13 mouse cellular contexts compared by ENCODE assay signal in the genomic region with DNA sequence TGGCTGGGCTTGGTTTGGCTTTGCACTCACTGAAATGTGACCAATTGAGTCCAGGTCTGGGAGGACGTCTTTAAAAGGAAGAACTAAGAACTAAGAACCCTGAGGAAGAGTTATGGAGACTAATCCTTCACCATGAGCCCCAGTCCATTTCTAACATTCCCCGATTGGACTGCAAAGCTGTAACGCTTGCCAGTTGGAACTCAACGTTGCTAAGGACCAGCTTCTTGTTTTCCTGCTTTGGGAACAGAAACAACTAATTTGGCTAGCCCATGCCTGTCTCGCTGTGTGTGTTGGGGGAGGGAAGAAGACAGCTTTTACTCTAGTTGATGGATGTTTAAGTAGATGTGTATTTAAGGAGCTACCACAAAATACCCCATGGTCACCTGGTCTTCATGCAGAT.
DNase-seq lines count a peak whose midpoint lies in the region; TF ChIP-seq lines count a peak whose summit lies in the region.
"Had no signal": no experiment of that assay in that cellular context is flagged by ENCODE, and none has a peak within 500 bp of the region (broad histone marks: within the 10 kb centered on the region; RNA-seq: fewer than 3 reads in every experiment).

No protein-coding gene starts in this region.

- intact Hi-C loops in left cerebral cortex, postnatal 14 days (cut with DNase I): loop anchor here (5.0 to 10.0 kb wide), 3 partner anchors 225 to 377 kb away; a partner anchor contains a TSS
- intact Hi-C loops in left cerebral cortex, adult 2 months (cut with DNase I): loop anchor here (5.0 kb wide), 1 partner anchor 108 kb away; no protein-coding TSS in a partner anchor
- intact Hi-C loops in heart, postnatal 14 days (cut with DNase I): loop anchor here (5.0 kb wide), 3 partner anchors 108 to 377 kb away; a partner anchor contains a TSS

- no peak overlapping the region for H3K4me3 ChIP-seq in left cerebral cortex, adult 2 months
- H3K4me3 ChIP-seq: midbrain, embryonic 12.5 days; stomach, embryonic 15.5 days had no signal

- no peak overlapping the region for H3K27ac ChIP-seq in left cerebral cortex, adult 2 months
- H3K27ac ChIP-seq: midbrain, embryonic 12.5 days; stomach, embryonic 15.5 days had no signal

- peak; percentile 57 for DNase-seq in gastrocnemius, adult 18-20 months (ENCODE audit: low spot score)
- no peak for DNase-seq in gastrocnemius, postnatal 10 days
- peak; percentile 24 to 26 for DNase-seq in left cerebral cortex, postnatal 14 days (ENCODE audit: low spot score in 2 of 2)
- no peak for DNase-seq in left cerebral cortex, adult 2 months (ENCODE audit: extremely low spot score in 1 of 2, low spot score in 2 of 2)
- DNase-seq in heart, postnatal 14 days: peak; percentile 38 to 69
- peak; percentile 34 for DNase-seq in skeletal muscle tissue, adult 2 months (ENCODE audit: low read depth, low spot score)
- DNase-seq in natural killer cell, adult 2 months (ENCODE audit: low spot score in 2 of 2): no peak
- no peak for DNase-seq in cerebellum, postnatal 25 days
- DNase-seq: adrenal gland, adult 8-10 months; liver; thymus, postnatal 14 days had no signal

- no peak for TF ChIP-seq CTCF in left cerebral cortex, adult 2 months (IDR thresholded peaks at IDR 0.05)

Comparison
In these comparisons a context has a peak if more than half of its experiments do, and no peak if none do; other contexts are left out.
1. DNase-seq: peak in gastrocnemius, adult 18-20 months (single experiment), left cerebral cortex, postnatal 14 days (2 of 2), heart, postnatal 14 days (2 of 2) and skeletal muscle tissue, adult 2 months (single experiment); none in gastrocnemius, postnatal 10 days (single experiment), left cerebral cortex, adult 2 months (0 of 2), natural killer cell, adult 2 months (0 of 2) and cerebellum, postnatal 25 days (0 of 2).